In the genomic region with DNA sequence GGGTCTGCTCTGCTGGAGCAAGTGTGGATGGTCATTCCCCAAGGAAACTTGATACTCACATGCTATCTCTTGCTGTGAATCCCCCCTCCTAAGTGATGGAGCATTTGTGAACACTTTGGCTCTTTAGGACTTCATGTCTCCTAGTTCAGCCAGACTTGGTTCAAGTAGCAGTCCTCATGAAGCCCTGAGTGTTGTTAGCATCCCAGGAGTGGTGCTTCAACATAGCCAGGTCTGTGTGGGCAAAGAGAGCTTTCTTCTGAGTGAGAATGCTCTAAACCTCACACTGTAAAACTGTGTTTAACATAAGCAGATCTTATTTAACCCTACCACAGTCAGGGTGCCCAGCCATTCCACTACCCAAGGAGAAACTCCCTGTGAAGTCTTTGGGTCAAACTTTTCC, we compare ENCODE assay signal across 9 mouse cellular contexts.
"Had no signal": no experiment of that assay in that cellular context is flagged by ENCODE, and none has a peak within 500 bp of the region (broad histone marks: within the 10 kb centered on the region; RNA-seq: fewer than 3 reads in every experiment).

No protein-coding gene starts in this region.

- H3K27ac ChIP-seq: limb, embryonic 12.5 days; macrophage; midbrain, embryonic 12.5 days; stomach, postnatal 0 days had no signal

- H3K4me3 ChIP-seq: limb, embryonic 12.5 days; megakaryocyte, embryonic 14.5 days; midbrain, embryonic 12.5 days had no signal

- H3K27me3 ChIP-seq: limb, embryonic 12.5 days; megakaryocyte, embryonic 14.5 days; midbrain, embryonic 12.5 days had no signal

- H3K9ac ChIP-seq: limb, embryonic 12.5 days; liver, postnatal 0 days; midbrain, embryonic 12.5 days had no signal

- DNase-seq: kidney, adult 8-10 months; liver, postnatal 0 days; retina, postnatal 1 day; thymus, postnatal 4 days had no signal

- H3K4me2 ChIP-seq: limb, embryonic 12.5 days; midbrain, embryonic 12.5 days had no signal

- H3K9me3 ChIP-seq: limb, embryonic 12.5 days; megakaryocyte, embryonic 14.5 days; midbrain, embryonic 12.5 days had no signal

- H3K36me3 ChIP-seq: midbrain, embryonic 12.5 days had no signal
